Mouse (Mus musculus) brain, embryonic 14.5 days (tissue): ENCODE data around the gene 4930524J08Rik. TPM values are rescaled to one million over a fixed set of nuclear protein-coding genes. Genes with fewer than 3 reads are reported as not detected.

Source experiments
- DNase-seq: peaks from one replicate; pipeline ENCODE4 v3.0.0-alpha.2; 2011; ENCODE audit warnings: low read depth
- CTCF ChIP-seq: fragments of 200-500 bp; IDR thresholded peaks from 2 replicates; pipeline ENCODE4 v1.5.1; 2012; ENCODE audit warnings: inconsistent platforms, mild to moderate bottlenecking, moderate library complexity, borderline replicate concordance; ENCODE audit not compliant: insufficient read depth, insufficient read length; ENCODE audit errors: extremely low read depth
- POLR2A ChIP-seq: fragments of 200-500 bp; IDR thresholded peaks from 2 replicates; pipeline ENCODE4 v1.6.1; 2012; ENCODE audit warnings: mild to moderate bottlenecking, inconsistent platforms, borderline replicate concordance; ENCODE audit not compliant: poor library complexity, insufficient read depth, insufficient read length, severe bottlenecking; ENCODE audit errors: extremely low read depth
- polyA plus RNA-seq: library from polyadenylated mRNA; depleted of rRNA; stranded (reverse); fragments of >200 nt; gene quantifications from 2 replicates; pipeline ENCODE4 v1.2.3, GENCODE M21; 2012

4930524J08Rik gene
- polyA plus RNA-seq, 1 experiment = 3.4 TPM

DNA sequence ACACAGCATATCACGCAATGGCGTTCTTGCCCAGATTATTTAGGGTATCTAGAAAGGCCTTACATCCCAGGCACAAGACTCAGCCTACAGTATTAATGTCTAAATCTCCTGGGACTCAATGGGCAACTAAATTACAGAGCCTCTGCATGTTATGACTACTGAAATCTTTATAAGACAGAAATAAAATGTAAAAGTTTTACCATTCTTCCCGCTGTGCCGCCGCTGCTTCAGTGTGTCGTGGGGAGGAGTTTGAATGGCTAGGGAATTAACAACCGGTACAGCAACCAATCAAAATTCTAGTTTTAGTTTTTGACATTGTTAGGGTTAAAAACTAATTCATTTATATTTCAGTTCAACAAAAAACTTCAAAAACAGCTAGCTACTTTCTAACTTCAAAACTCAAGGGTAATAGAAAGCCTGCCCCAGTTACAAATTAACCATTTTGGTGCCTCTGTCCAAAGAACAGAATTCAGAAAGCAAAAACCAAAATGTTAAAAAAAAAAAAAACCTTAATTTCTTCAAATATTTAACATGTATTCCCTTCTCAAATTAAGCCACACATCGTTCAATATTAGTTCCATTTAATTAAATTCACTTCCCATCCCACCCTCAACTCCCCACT, 2.4 kb upstream of the 4930524J08Rik start:
- DNase-seq = peak; percentile 38
- TF ChIP-seq POLR2A (no peak), CTCF (no peak)

DNA sequence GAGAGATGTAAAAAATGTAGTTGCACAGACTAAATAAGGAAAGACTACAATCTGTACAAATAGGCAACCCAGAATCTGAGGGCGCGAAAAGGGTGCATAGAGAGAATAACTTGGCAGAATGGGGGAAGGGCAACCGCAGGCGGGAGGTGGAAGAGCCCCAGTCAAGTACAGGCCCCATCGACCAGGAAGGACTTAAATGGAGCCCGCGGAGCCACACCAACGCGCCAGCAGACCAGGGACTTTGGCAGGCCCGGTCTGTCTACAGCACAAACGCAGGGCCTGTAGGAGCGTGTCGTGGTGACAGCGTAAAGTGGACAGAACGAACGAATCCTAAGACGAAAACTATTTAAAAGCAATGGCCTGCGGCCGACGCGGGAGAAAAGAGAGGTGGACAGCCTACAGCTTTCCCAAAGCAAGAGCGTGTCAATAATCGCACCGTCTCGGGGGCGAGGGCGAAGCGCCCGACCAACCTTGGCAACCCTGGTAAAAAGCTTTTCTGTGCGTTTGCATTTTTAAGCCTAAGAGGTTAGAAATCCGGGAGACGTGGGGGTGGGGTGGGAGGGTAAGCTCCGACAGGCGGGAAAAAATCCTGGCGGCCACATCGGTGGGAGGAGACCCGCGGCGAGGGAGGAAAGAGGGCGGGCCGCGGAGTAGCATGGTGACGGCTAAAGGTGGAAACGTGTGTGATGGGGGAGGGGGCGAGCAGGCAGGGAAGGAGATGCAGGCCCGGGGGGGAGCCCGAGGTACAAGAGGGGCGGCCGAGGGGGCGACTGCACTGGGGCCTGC, 1.2 kb upstream of the 4930524J08Rik start:
- TF ChIP-seq POLR2A = no peak
- no peak for TF ChIP-seq CTCF

DNA sequence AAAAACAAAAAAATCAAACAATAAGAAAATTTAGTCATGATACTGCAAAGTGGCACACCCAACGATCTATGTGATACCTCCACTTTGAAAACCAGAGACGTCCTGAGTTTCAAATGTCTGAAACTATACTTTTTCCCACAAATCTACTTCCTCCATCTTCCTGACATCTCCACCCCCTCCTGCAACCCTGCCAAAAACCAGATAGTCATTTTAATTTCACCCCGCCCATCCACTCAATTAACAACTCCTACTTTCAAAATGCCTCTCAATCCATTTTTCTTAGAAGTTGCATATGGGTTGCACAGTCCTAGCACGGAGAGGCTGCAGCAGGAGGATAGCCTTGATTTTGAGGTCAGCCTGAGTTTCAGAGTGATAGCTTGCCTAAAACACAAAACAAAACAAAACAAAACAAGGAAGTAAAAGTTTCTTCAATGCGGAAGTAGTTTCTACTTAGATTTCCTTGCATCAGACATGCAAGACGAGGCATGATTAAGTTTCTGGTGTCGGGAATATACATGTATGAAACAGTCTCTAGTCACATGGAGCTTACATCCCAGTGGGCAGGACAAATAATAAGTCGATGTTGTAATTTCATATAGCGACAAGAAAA, 4.7 kb downstream of the 4930524J08Rik start:
- DNase-seq = no peak

More for the DNA sequence above, 1.2 kb upstream of the 4930524J08Rik start:
- peak; percentile 88 for DNase-seq

DNA sequence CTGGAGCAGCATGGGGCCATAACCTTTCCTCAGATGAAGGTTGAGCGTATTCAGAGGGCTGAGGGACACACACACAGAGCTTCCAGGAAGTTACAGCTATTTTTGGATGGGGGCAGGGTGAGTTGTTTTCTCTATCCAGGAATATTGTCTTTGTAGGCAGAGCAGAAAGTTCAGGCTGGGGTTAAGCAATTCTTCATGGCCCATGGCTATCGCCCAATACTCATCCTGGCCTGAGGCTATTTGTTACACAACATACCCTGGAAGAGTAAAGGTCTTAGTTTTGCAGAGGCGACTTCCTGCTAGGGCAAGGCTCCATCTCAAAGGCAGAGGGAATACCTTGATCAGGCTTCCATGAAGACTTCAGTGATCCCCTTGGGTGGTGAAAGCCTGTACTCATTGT, 15.3 kb downstream of the 4930524J08Rik start:
- DNase-seq = no peak
- TF ChIP-seq POLR2A (no peak), CTCF (no peak)

More for the DNA sequence above, 4.7 kb downstream of the 4930524J08Rik start:
- TF ChIP-seq CTCF (no peak), POLR2A (no peak)

DNA sequence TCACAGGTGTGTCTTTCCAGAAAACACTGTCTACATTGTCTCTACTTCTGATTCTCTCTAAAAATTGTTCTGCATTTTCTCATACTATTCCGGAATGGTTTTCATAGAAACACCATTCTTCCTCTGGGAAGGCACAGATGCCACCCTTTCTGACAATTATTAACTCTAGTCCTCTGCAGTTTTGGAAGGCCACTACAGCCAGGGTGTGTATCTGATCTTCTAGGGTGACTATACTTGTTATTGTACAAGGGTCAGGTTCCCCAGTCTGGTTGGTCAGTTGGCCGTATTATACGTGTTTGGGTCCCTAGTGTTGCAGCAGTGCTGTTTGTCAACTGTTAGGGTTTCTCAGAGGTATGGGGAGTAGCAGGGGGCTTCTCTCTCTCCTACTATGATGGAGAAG, 15.8 kb downstream of the 4930524J08Rik start:
- TF ChIP-seq CTCF = no peak
- no peak for DNase-seq

DNA sequence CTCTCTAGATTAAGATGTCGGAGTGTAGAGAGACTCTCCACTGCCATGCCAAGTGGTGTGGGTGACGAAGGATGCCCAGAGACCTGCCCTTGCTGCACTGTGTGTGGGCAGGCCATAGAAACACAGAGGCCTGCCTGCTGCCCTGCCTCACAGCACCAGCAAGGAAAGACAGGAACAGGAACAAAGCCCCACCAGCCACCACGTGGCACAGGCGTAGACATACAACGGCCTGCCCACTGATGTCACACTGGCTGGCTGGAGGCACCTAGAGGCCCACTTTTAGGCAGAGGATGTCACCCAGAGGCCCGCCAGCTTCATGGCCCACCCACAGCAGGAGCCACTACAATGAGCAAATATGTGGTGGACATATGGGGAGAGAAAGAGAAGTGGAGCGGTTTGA, 21.2 kb downstream of the 4930524J08Rik start:
- no peak for DNase-seq
- TF ChIP-seq CTCF (no peak), POLR2A (no peak)

DNA sequence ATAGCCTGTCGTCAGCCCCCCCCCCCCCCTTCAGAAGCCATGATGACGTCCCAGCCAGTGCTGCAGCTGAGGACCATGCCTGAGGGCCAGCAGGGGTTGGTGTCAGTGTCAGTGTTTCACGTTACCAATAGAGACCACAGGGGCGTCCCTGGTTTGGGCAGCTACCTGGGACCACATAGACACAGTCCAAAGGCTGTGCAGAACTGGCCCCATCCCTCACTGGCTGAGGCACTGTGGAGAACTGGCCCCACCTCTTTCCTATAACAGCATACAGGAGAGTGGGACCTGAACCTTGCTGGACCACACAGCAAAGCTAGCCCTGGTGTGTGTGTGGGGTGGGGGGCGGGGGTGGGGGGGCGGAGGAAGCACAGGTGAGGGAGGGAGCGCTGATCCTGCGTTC, 21.6 kb downstream of the 4930524J08Rik start:
- TF ChIP-seq POLR2A (no peak), CTCF (no peak)

DNA sequence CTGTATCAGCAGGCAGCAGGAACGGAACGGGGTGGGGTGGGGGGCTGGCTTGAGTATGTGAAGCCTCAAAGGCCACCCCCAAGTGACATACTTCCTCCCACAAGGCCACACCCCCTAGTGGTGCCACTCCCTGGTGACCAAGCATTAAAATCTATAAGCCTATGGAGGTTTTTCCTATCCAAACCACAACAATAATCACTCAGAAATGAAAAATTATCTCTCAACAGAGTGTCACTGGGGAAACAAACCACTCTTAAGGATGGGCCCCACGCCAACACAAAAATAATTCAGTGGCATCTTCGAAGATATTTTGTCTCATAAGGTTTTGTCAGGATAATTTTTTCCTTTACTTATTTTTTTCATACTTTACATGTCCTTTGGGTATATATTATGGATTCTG, 25.0 kb downstream of the 4930524J08Rik start:
- TF ChIP-seq CTCF (no peak), POLR2A (no peak)
- no peak for DNase-seq

More for the DNA sequence above, 21.6 kb downstream of the 4930524J08Rik start:
- DNase-seq = no peak

DNA sequence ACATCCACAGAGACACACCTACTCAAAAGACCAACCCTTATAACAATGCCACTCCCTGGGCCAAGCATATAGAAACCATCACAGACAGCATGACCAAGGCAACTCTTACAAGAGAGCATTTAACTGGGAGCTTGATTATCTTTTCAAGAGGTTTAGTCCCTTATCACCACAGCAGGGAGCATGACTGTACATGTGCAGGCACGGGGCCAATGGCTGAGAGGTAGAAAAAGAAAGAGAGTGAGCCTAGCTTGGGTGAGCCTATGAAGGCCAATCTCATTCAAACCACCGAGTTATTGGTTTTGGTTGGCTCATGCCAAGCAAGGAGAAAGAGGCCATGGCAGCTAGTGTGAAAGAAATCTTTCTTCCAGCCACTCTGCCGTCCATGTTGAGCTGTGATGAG, 26.6 kb downstream of the 4930524J08Rik start:
- TF ChIP-seq CTCF (no peak), POLR2A (no peak)
- no peak for DNase-seq

DNA sequence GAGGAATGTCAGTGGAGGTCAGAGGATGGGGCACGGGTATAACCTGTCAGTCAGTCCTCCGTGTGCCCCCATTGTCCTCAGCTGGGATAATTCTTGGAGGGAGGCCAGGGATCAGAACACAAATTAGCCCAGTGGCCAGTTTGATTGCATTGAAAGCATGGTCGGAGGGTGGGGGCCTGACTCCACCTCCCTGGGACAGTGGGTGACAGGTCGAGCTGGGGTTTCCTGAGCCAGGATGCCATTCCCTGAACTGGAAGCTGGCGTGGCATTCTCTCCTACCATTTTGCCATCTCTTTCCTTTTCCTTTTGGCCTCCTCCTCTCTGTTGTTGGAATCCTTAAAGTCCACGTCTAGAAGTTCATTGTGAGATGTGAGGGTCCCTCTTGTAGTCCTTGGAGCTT, 27.0 kb downstream of the 4930524J08Rik start:
- no peak for DNase-seq
- TF ChIP-seq POLR2A = no peak
- TF ChIP-seq CTCF = no peak

DNA sequence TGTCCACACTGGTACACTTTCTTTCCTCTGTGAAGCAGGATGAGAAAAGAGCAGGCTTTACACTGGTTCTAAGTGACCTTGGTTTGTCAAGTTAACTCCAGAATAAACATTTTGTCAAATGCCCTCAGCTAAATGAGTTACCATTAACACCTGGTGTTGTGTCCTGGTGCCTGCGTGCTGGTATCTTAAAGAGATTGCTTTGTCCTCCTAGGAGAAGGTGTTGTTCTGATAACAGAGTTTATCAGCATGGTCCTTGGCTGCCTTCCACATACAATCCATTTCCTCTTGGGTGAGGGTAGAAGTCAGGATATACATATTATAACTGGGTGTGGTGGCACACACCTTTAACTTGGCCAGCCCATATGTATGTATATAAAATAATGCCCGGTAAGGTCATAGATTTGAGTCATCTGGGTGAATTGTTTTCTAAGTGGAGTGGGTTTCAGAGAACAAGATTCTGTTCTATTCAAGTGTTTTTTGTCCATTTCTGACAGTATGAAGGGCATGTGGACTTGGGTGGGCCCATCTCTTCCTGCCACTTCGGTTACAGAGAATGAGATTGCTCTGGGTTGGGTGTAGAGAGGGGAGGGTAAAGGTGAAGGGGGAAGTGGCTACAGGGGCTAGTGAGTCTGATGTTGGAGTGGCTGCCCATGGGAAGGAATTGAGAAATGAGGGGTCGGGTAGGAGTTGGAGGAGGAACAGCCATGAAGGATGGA, 27.6 kb downstream of the 4930524J08Rik start:
- no peak for DNase-seq
- no peak for TF ChIP-seq POLR2A
- no peak for TF ChIP-seq CTCF
